Mouse (Mus musculus) stomach, embryonic 14.5 days (tissue): ENCODE measurements around the gene Tmc6. TPM values are rescaled to one million over a fixed set of nuclear protein-coding genes. Genes with fewer than 3 reads are reported as not detected.

Experiments used
- ATAC-seq: fragments of 200-750 bp; cut with Nextera tagmentation; 2 replicates; pipeline ENCODE4 v1.8.0; 2017; ENCODE audit warnings: low read depth, moderate TSS enrichment; ENCODE audit not compliant: insufficient number of reproducible peaks, insufficient read depth, low FRiP score
- H3K27ac ChIP-seq: fragments of 300-500 bp; sonication (generic); 2 replicates; pipeline ENCODE4 v1.5.1; 2014; ENCODE audit warnings: mild to moderate bottlenecking, low read length, moderate library complexity, mixed read lengths
- H3K27me3 ChIP-seq: fragments of 300-500 bp; sonication (generic); 2 replicates; pipeline ENCODE4 v1.6.1; 2014; ENCODE audit warnings: low read length, control low read depth, mixed read lengths; ENCODE audit not compliant: control insufficient read depth, insufficient read depth
- H3K36me3 ChIP-seq: fragments of 300-500 bp; sonication (generic); 2 replicates; pipeline ENCODE4 v1.6.1; 2014; ENCODE audit warnings: mild to moderate bottlenecking, control low read depth, low read length, moderate library complexity, mixed read lengths; ENCODE audit not compliant: control insufficient read depth, insufficient read depth
- H3K4me1 ChIP-seq: fragments of 300-500 bp; sonication (generic); 2 replicates; pipeline ENCODE4 v1.6.1; 2014; ENCODE audit warnings: low read length, control low read depth, mixed read lengths; ENCODE audit not compliant: control insufficient read depth, insufficient read depth
- H3K4me2 ChIP-seq: fragments of 300-500 bp; sonication (generic); replicated peaks from 2 replicates; pipeline ENCODE4 v1.6.1; 2014; ENCODE audit warnings: low read depth, low read length, control low read depth
- H3K4me3 ChIP-seq: fragments of 300-500 bp; sonication (generic); 2 replicates; pipeline ENCODE4 v1.5.1; 2014; ENCODE audit warnings: low read depth, low read length, control low read depth
- H3K9ac ChIP-seq: fragments of 300-500 bp; sonication (generic); replicated peaks from 2 replicates; pipeline ENCODE4 v1.6.1; 2014; ENCODE audit warnings: low read depth, mild to moderate bottlenecking, control low read depth, low read length, moderate library complexity, mixed read lengths
- H3K9me3 ChIP-seq: fragments of 300-500 bp; sonication (generic); 2 replicates; pipeline ENCODE4 v1.6.1; 2016; ENCODE audit warnings: low read depth, low read length, control low read depth; ENCODE audit not compliant: control insufficient read depth
- WGBS: fragments of 180-500 bp; shearing (Covaris S2); extraction: QIAGEN DNeasy Blood & Tissue Kit; methylation state at CpG from one replicate; pipeline ENCODE4 v1.1.7; 2014; 5-methylcytosine and 5-hydroxymethylcytosine counted together
- polyA plus RNA-seq: library from polyadenylated mRNA; unstranded; fragments of >200 nt; fragmentation: Nextera tagmentation; extraction: Ambion mirVana; gene quantifications from 2 replicates; pipeline ENCODE4 v1.2.1, GENCODE M21; 2014

The Tmc6 gene
- polyA plus RNA-seq, 1 experiment from 2014 or later: 23.0 TPM

DNA sequence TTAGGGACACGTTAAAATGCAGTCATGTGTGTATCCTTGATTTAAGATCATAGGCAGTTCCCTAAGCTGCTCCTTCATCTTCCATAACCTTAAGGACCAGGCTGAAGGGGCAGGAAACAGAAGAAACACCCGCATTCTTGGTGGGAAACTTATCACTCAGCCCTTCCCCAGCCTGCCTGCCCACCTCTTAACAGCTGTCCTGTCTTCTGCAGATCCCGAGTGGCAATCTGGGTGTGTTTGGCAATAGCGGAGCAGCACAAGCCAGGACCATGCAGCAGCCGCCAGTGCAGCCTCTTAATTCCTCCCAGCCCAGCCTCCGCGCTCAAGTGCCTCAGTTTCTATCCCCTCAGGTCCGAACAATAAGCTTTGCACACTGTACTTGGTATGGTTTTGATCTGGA is 39.3 kb downstream of the Tmc6 start:
- no peak for ATAC-seq
- no peaks in the 10 kb centered on the region for H3K27me3 ChIP-seq

DNA sequence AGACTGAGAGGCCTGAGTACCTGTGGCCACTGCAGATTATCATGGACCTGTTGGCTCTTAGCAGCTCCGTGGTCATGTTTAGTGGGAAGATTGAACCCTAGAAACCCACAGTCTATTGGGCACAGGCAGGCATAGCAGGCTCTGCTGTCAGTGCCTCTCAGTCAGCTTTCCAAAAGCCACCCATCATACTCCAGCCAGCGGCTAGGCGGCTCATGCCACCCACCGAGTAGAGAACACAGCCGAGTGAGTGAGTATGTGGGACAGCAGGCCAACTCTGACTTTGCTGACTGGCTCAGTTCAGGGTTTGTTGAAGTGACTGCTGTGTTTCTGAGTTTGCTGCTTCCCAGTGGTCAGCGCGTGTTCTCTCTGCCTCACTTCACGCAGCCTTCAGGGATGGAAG is 39.8 kb downstream of the Tmc6 start:
- 83% methylated on average over 8 of the region's 8 CpGs for WGBS
- H3K36me3 ChIP-seq: peaks cover 64% of the 10 kb centered on the region
- ATAC-seq: no peak

More for the DNA sequence above, 39.3 kb downstream of the Tmc6 start:
- Histone ChIP-seq H3K27ac (no peak overlapping the region), H3K36me3 (peaks cover 69% of the 10 kb centered on the region), H3K9me3 (no peaks in the 10 kb centered on the region), H3K9ac (no peak overlapping the region), H3K4me3 (no peak overlapping the region), H3K4me2 (no peak overlapping the region), H3K4me1 (no peaks in the 10 kb centered on the region)
- WGBS: 84% methylated on average over 8 of the region's 8 CpGs

DNA sequence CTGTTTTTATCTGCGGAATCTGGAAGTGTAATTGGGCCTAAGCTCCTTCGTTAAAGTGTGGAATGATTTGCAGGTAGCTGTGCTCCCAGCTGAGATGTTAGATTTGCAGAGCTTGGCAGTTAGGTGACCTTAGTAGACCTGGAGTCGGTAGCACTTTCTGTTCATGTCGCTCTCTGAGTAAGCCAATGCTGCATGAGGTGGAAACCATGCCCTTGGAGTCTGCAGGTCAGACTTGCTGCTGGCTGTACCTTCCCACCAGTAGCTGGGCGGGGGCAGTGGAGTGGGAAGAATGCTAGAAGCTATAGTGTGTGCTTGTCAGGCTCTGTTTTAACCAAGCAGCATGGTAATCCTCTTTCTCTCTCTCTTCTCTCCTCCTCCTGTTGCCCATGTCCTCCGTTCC is 40.9 kb downstream of the Tmc6 start:
- no peak overlapping the region for H3K27ac ChIP-seq
- ATAC-seq: no peak
- H3K4me2 ChIP-seq: no peak overlapping the region
- 93% methylated on average over 6 of the region's 6 CpGs for WGBS
- no peaks in the 10 kb centered on the region for H3K27me3 ChIP-seq
- no peaks in the 10 kb centered on the region for H3K4me1 ChIP-seq
- H3K36me3 ChIP-seq: peaks cover 67% of the 10 kb centered on the region
- H3K9ac ChIP-seq: no peak overlapping the region
- no peaks in the 10 kb centered on the region for H3K9me3 ChIP-seq
- H3K4me3 ChIP-seq: no peak overlapping the region

More for the DNA sequence above, 39.8 kb downstream of the Tmc6 start:
- Histone ChIP-seq H3K4me2 (no peak overlapping the region), H3K9me3 (no peaks in the 10 kb centered on the region), H3K27me3 (no peaks in the 10 kb centered on the region), H3K27ac (no peak overlapping the region), H3K9ac (no peak overlapping the region), H3K4me3 (no peak overlapping the region), H3K4me1 (no peaks in the 10 kb centered on the region)

DNA sequence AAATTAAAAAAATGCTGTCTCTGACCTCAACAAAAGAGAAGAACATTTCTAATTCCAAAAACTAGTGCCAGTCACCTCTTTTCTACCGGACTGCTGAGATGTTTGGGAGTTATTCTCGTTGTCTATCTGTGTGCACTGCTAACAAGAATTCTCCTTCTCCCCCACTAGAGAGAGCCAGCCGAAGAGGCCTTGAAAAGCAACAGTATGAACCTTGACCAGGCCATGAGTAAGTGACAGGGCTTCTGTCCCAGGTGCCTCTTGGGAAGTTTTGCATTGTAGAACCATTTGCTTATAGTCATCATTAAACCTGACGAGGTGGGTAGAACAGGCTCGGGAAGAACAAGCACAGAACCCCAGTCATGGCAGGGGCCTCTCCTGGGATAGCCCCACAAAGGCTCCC is 43.9 kb downstream of the Tmc6 start:
- Histone ChIP-seq H3K36me3 (peaks cover 52% of the 10 kb centered on the region), H3K27me3 (no peaks in the 10 kb centered on the region), H3K9me3 (no peaks in the 10 kb centered on the region), H3K9ac (no peak overlapping the region), H3K27ac (no peak overlapping the region), H3K4me2 (no peak overlapping the region), H3K4me1 (no peaks in the 10 kb centered on the region), H3K4me3 (no peak overlapping the region)
- 91% methylated on average over 5 of the region's 5 CpGs for WGBS
- no peak for ATAC-seq

DNA sequence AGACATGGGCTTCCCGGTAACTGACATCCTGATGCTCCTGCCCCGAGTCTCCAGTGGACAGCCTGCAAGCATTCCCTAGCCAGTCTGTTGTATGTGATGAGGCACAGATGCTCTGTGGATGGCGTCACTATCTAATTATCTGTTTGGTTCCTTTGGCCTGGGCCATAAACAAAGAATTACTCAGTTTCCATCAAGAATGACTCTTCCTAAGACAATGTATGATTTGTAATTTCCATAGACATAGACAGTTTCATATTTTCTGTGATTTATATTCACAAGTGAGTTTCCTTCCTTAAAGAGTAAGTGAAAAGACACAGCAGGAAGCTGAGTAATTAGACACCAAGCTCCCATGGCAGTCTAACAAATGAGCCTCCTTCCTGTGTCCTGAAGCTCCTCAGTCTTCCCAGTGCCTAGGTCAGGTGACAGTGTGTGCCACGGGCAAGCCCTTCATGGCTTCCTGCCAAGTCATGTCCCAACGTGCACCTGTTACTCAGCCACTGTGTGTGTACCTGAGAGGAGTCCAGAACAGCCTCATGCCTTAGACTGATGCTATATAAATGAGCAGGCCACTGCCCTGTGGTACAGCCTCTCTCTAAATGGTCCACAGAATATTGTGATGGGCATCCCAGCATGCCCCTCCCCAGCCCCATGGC is 45.8 kb downstream of the Tmc6 start:
- Histone ChIP-seq H3K4me1 (no peaks in the 10 kb centered on the region), H3K9ac (no peak overlapping the region), H3K27me3 (no peaks in the 10 kb centered on the region), H3K27ac (no peak overlapping the region; the same call in 1 of the 2 replicates), H3K9me3 (no peaks in the 10 kb centered on the region), H3K36me3 (peaks cover 34% of the 10 kb centered on the region), H3K4me3 (no peak overlapping the region), H3K4me2 (no peak overlapping the region)
- ATAC-seq: 0 out of 2 replicates have a peak, but pooled peaks have one; percentile 37
- WGBS: 60% methylated on average over 5 of the region's 5 CpGs

DNA sequence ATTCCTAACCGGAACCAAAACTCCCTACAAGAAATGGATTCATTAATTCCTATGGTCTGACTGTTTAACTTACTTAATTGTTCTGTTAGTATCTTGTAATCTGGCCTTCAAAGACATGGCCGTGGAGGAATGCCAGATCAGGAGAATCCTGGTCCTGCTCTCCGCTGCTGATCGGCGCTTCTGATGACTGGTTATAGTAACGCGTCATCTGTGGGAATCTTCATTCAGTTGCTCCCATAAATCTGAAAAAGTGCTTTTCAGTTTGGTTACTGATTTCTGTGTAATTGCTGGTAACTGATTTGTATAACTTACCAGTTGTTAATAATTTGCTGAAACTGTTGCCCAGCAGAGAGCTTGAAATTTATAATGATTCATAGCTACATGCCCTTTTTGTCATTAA is 50.5 kb downstream of the Tmc6 start:
- no peak for ATAC-seq
- WGBS: 89% methylated on average over 7 of the region's 7 CpGs
- peaks cover 6% of the 10 kb centered on the region for H3K36me3 ChIP-seq
- H3K4me3 ChIP-seq: no peak overlapping the region
- H3K27me3 ChIP-seq: no peaks in the 10 kb centered on the region
- H3K27ac ChIP-seq: no peak overlapping the region
- H3K9me3 ChIP-seq: no peaks in the 10 kb centered on the region
- peaks cover 4% of the 10 kb centered on the region; the same call in 1 of the 2 replicates for H3K4me1 ChIP-seq
- H3K4me2 ChIP-seq: no peak overlapping the region
- H3K9ac ChIP-seq: no peak overlapping the region

DNA sequence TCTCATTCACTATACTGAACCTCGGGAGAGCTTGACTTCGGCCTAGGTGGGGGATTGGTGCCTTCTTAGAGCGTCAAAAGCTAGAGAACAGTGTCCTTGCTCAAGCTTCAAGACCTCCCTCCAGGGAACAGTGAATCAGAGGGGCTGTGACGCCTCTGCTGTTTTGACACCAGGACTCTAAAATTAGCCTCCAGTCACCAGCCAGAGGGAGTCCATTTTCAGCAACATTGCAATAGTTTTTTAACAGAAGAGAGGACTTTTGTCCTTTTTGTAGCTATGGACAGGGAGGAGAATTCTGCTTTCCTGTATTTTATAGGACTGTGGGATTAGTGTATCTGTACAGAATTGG is 51.5 kb downstream of the Tmc6 start:
- Histone ChIP-seq H3K4me2 (no peak overlapping the region), H3K4me3 (no peak overlapping the region), H3K9ac (no peak overlapping the region), H3K27ac (no peak overlapping the region), H3K4me1 (peaks cover 4% of the 10 kb centered on the region; the same call in 1 of the 2 replicates), H3K27me3 (no peaks in the 10 kb centered on the region), H3K9me3 (no peaks in the 10 kb centered on the region), H3K36me3 (peaks cover 3% of the 10 kb centered on the region)
- no peak for ATAC-seq
- 80% methylated on average over 4 of the region's 4 CpGs for WGBS

DNA sequence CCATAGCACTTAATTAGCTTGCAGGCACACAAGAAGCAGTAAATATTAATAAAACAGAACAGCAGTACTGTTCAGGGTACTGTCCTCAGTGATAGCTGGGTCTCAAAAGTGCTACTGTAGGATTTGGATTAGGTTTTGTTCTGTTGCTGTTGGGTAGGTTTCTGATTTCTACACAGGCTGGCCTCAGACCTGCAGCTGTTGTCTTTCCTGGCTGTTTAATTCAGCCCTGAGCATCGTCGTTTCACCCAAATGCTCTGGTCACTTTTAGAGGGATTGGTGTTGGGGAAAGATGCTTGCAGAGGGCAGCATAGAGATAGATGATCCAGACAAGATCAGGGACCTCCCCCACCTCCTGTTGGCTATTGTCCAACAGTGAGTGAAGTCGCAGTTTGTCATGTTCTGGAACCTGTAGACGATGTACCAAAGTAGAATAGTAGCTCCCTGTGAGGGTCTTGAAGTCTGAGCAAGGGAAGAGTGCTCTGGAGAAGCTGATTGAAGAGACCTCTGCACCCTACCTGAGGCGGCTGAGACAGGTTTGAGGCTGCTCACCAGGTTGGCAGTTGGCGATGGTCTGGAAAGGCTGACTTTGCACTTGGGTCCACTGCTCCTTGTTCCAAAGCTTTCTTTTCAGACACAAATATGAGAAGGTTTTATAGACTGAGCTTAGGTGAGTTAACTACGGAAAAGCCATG is 52.1 kb downstream of the Tmc6 start:
- Histone ChIP-seq H3K4me1 (peaks cover 4% of the 10 kb centered on the region; the same call in 1 of the 2 replicates), H3K4me3 (no peak overlapping the region), H3K27me3 (no peaks in the 10 kb centered on the region), H3K4me2 (no peak overlapping the region), H3K9me3 (no peaks in the 10 kb centered on the region), H3K36me3 (peaks cover 3% of the 10 kb centered on the region), H3K9ac (no peak overlapping the region), H3K27ac (no peak overlapping the region)
- WGBS: 69% methylated on average over 7 of the region's 7 CpGs
- no peak for ATAC-seq
